Mouse (Mus musculus) lung, postnatal 0 days (tissue): ENCODE results near the gene Ccdc103.

Experiments
- CTCF ChIP-seq: IDR thresholded peaks from 2 replicates; pipeline ENCODE4 v1.5.1; 2016; ENCODE audit warnings: antibody characterized with exemption, mild to moderate bottlenecking
- EP300 ChIP-seq: IDR thresholded peaks from 2 replicates; pipeline ENCODE4 v1.6.1; 2016; ENCODE audit warnings: antibody characterized with exemption, mild to moderate bottlenecking, control low read depth

GRCm38 (mm10) chr11:102901199-102901598 is 20.2 kb downstream of the Ccdc103 start:
- TF ChIP-seq CTCF (no peak), EP300 (no peak)
